Mouse (Mus musculus) limb, embryonic 14.5 days (tissue): ENCODE data around the gene Dapp1. TPM values are rescaled to one million over a fixed set of nuclear protein-coding genes. Genes with fewer than 3 reads are reported as not detected.

Source experiments
- ATAC-seq: fragments of 200-750 bp; cut with Nextera tagmentation; 2 replicates; pipeline ENCODE4 v1.8.0; 2017; ENCODE audit warnings: low read depth, moderate number of reproducible peaks, moderate TSS enrichment; ENCODE audit not compliant: low FRiP score
- DNase-seq: peaks from one replicate; pipeline ENCODE4 v3.0.0-alpha.2; 2015; ENCODE audit warnings: low spot score
- H3K27ac ChIP-seq: fragments of 300-500 bp; sonication (generic); replicated peaks from 2 replicates; pipeline ENCODE4 v1.5.1; 2014; ENCODE audit warnings: low read depth, mild to moderate bottlenecking, low read length, moderate library complexity, mixed read lengths
- H3K27me3 ChIP-seq: fragments of 300-500 bp; sonication (generic); 2 replicates; pipeline ENCODE4 v1.6.1; 2014; ENCODE audit warnings: low read length, mixed read lengths; ENCODE audit not compliant: control insufficient read depth, insufficient read depth
- H3K36me3 ChIP-seq: fragments of 300-500 bp; sonication (generic); 2 replicates; pipeline ENCODE4 v1.6.1; 2014; ENCODE audit warnings: mild to moderate bottlenecking, low read length, moderate library complexity, mixed read lengths; ENCODE audit not compliant: control insufficient read depth, insufficient read depth
- H3K4me1 ChIP-seq: fragments of 300-500 bp; sonication (generic); 2 replicates; pipeline ENCODE4 v1.6.1; 2014; ENCODE audit warnings: antibody characterized with exemption, low read length, mixed read lengths; ENCODE audit not compliant: control insufficient read depth, insufficient read depth
- H3K4me2 ChIP-seq: fragments of 300-500 bp; sonication (generic); replicated peaks from 2 replicates; pipeline ENCODE4 v1.6.1; 2014; ENCODE audit warnings: low read depth, mild to moderate bottlenecking, low read length, moderate library complexity; ENCODE audit not compliant: severe bottlenecking
- H3K4me3 ChIP-seq: fragments of 300-500 bp; sonication (generic); replicated peaks from 2 replicates; pipeline ENCODE4 v1.5.1; 2014; ENCODE audit warnings: low read length
- H3K9ac ChIP-seq: fragments of 300-500 bp; sonication (generic); 2 replicates; pipeline ENCODE4 v1.6.1; 2014; ENCODE audit warnings: mild to moderate bottlenecking, low read depth, low read length, moderate library complexity; ENCODE audit not compliant: severe bottlenecking
- H3K9me3 ChIP-seq: fragments of 300-500 bp; sonication (generic); 2 replicates; pipeline ENCODE4 v1.6.1; 2016; ENCODE audit warnings: low read length; ENCODE audit not compliant: control insufficient read depth
- POLR2A ChIP-seq: fragments of 200-500 bp; IDR thresholded peaks from 2 replicates; pipeline ENCODE4 v1.8.0; 2012; ENCODE audit warnings: inconsistent platforms, mild to moderate bottlenecking, moderate library complexity, borderline replicate concordance; ENCODE audit not compliant: insufficient read depth, insufficient read length; ENCODE audit errors: extremely low read depth
- WGBS: fragments of 180-500 bp; shearing (Covaris S2); extraction: QIAGEN DNeasy Blood & Tissue Kit; methylation state at CpG from one replicate; pipeline ENCODE4 v1.1.7; 2014; 5-methylcytosine and 5-hydroxymethylcytosine counted together
- polyA plus RNA-seq, 2 experiments: library from polyadenylated mRNA; depleted of rRNA in 1 of 2; stranded (reverse) in 1 of 2; unstranded in 1 of 2; fragments of >200 nt; fragmentation: Nextera tagmentation in 1 of 2; extraction: Ambion mirVana in 1 of 2; gene quantifications; 2 replicates each; pipeline versions ENCODE4 v1.2.1 to v1.2.3; 2012 to 2014

Gene Dapp1
- polyA plus RNA-seq, 2 experiments = 5.4 to 6.0 TPM

GRCm38 (mm10) chr3:137976943-137977628 is 4.3 kb downstream of the Dapp1 start:
- no peak for TF ChIP-seq POLR2A
- Histone ChIP-seq H3K9ac (no peak overlapping the region), H3K9me3 (no peaks in the 10 kb centered on the region), H3K27me3 (no peaks in the 10 kb centered on the region), H3K4me1 (peaks cover 8% of the 10 kb centered on the region), H3K27ac (no peak overlapping the region), H3K4me3 (no peak overlapping the region), H3K4me2 (no peak overlapping the region), H3K36me3 (no peaks in the 10 kb centered on the region)
- 30% methylated on average over 9 of the region's 9 CpGs for WGBS
- no peak for ATAC-seq
- no peak for DNase-seq

- no peaks in the 10 kb centered on the region for H3K27me3 ChIP-seq
- H3K36me3 ChIP-seq = no peaks in the 10 kb centered on the region
- H3K4me3 ChIP-seq = no peak overlapping the region
- ATAC-seq = no peak
- no peak overlapping the region for H3K27ac ChIP-seq
- peaks cover 7% of the 10 kb centered on the region for H3K4me1 ChIP-seq
- H3K9ac ChIP-seq = no peak overlapping the region
- no peaks in the 10 kb centered on the region for H3K9me3 ChIP-seq
- no peak overlapping the region for H3K4me2 ChIP-seq
- no peak for TF ChIP-seq POLR2A
- no peak for DNase-seq
- WGBS = 88% methylated on average over 17 of the region's 17 CpGs
Measured at GRCm38 (mm10) chr3:137975856-137976423, 5.4 kb downstream of the Dapp1 start.

GRCm38 (mm10) chr3:137975435-137975834 is 5.9 kb downstream of the Dapp1 start:
- H3K9me3 ChIP-seq = no peaks in the 10 kb centered on the region

GRCm38 (mm10) chr3:137974306-137974705 is 7.0 kb downstream of the Dapp1 start:
- no peak for TF ChIP-seq POLR2A
- Histone ChIP-seq H3K27ac (no peak overlapping the region), H3K4me1 (no peaks in the 10 kb centered on the region; the same call in 1 of the 2 replicates), H3K9me3 (no peaks in the 10 kb centered on the region), H3K27me3 (no peaks in the 10 kb centered on the region), H3K4me2 (no peak overlapping the region), H3K9ac (no peak overlapping the region), H3K4me3 (no peak overlapping the region), H3K36me3 (no peaks in the 10 kb centered on the region)
- 42% methylated on average over 8 of the region's 8 CpGs for WGBS
- ATAC-seq (no peak), DNase-seq (no peak)

More at GRCm38 (mm10) chr3:137975435-137975834, 5.9 kb downstream of the Dapp1 start:
- WGBS = 83% methylated on average over 7 of the region's 7 CpGs
- no peak overlapping the region for H3K27ac ChIP-seq
- no peak overlapping the region for H3K4me2 ChIP-seq
- no peaks in the 10 kb centered on the region for H3K36me3 ChIP-seq
- H3K27me3 ChIP-seq = no peaks in the 10 kb centered on the region
- no peak overlapping the region for H3K4me3 ChIP-seq
- H3K9ac ChIP-seq = no peak overlapping the region
- no peak for ATAC-seq
- no peak for DNase-seq
- H3K4me1 ChIP-seq = peaks cover 2% of the 10 kb centered on the region
- no peak for TF ChIP-seq POLR2A

GRCm38 (mm10) chr3:137972989-137973388 is 8.4 kb downstream of the Dapp1 start:
- ATAC-seq (no peak), DNase-seq (no peak)
- no peak overlapping the region for H3K4me2 ChIP-seq
- H3K9ac ChIP-seq = no peak overlapping the region
- no peak overlapping the region for H3K27ac ChIP-seq
- H3K27me3 ChIP-seq = no peaks in the 10 kb centered on the region
- 93% methylated on average over 7 of the region's 7 CpGs for WGBS
- no peaks in the 10 kb centered on the region; the same call in 1 of the 2 replicates for H3K4me1 ChIP-seq
- H3K4me3 ChIP-seq = no peak overlapping the region
- H3K9me3 ChIP-seq = no peaks in the 10 kb centered on the region
- no peak for TF ChIP-seq POLR2A
- no peaks in the 10 kb centered on the region for H3K36me3 ChIP-seq

- no peak overlapping the region for H3K27ac ChIP-seq
- no peak for ATAC-seq
- no peaks in the 10 kb centered on the region for H3K4me1 ChIP-seq
- H3K4me2 ChIP-seq = no peak overlapping the region
- H3K9me3 ChIP-seq = no peaks in the 10 kb centered on the region
- DNase-seq = no peak
- no peak overlapping the region for H3K4me3 ChIP-seq
- no peaks in the 10 kb centered on the region for H3K27me3 ChIP-seq
- WGBS = 79% methylated on average over 5 of the region's 5 CpGs
- no peaks in the 10 kb centered on the region for H3K36me3 ChIP-seq
- TF ChIP-seq POLR2A = no peak
- H3K9ac ChIP-seq = no peak overlapping the region
Measured at GRCm38 (mm10) chr3:137972224-137972623, 9.1 kb downstream of the Dapp1 start.
